Mouse (Mus musculus) stomach, embryonic 16.5 days (tissue): ENCODE measurements around the gene Wbp2. TPM values are rescaled to one million over a fixed set of nuclear protein-coding genes. Genes with fewer than 3 reads are reported as not detected.

Experiments used
- ATAC-seq: fragments of 200-750 bp; cut with Nextera tagmentation; 2 replicates; pipeline ENCODE4 v1.8.0; 2017; ENCODE audit warnings: moderate number of reproducible peaks, moderate TSS enrichment; ENCODE audit not compliant: insufficient read depth, low FRiP score
- H3K27ac ChIP-seq: fragments of 300-500 bp; sonication (generic); 2 replicates; pipeline ENCODE4 v1.5.1; 2014; ENCODE audit warnings: low read length
- H3K27me3 ChIP-seq: fragments of 300-500 bp; sonication (generic); 2 replicates; pipeline ENCODE4 v1.6.1; 2014; ENCODE audit warnings: low read length, control low read depth, mixed read lengths; ENCODE audit not compliant: control insufficient read depth, insufficient read depth
- H3K36me3 ChIP-seq: fragments of 300-500 bp; sonication (generic); 2 replicates; pipeline ENCODE4 v1.6.1; 2014; ENCODE audit warnings: low read length; ENCODE audit not compliant: control insufficient read depth, insufficient read depth
- H3K4me1 ChIP-seq: fragments of 300-500 bp; sonication (generic); 2 replicates; pipeline ENCODE4 v1.6.1; 2014; ENCODE audit warnings: low read length, control low read depth, mixed read lengths; ENCODE audit not compliant: control insufficient read depth, insufficient read depth
- H3K4me2 ChIP-seq: fragments of 300-500 bp; sonication (generic); 2 replicates; pipeline ENCODE4 v1.6.1; 2014; ENCODE audit warnings: low read depth, low read length, mixed read lengths
- H3K4me3 ChIP-seq: fragments of 300-500 bp; sonication (generic); replicated peaks from 2 replicates; pipeline ENCODE4 v1.5.1; 2014; ENCODE audit warnings: mild to moderate bottlenecking, low read length
- H3K9ac ChIP-seq: fragments of 300-500 bp; sonication (generic); 2 replicates; pipeline ENCODE4 v1.6.1; 2014; ENCODE audit warnings: low read length
- H3K9me3 ChIP-seq: fragments of 300-500 bp; sonication (generic); replicated peaks from 2 replicates; pipeline ENCODE4 v1.6.1; 2016; ENCODE audit warnings: low read length, control low read depth; ENCODE audit not compliant: control insufficient read depth
- WGBS: fragments of 180-500 bp; shearing (Covaris S2); extraction: QIAGEN DNeasy Blood & Tissue Kit; methylation state at CpG from one replicate; pipeline ENCODE4 v1.1.7; 2014; 5-methylcytosine and 5-hydroxymethylcytosine counted together
- polyA plus RNA-seq: library from polyadenylated mRNA; unstranded; fragments of >200 nt; fragmentation: Nextera tagmentation; extraction: Ambion mirVana; gene quantifications from 2 replicates; pipeline ENCODE4 v1.2.1, GENCODE M21; 2015

The Wbp2 gene
- polyA plus RNA-seq, 1 experiment from 2014 or later = 81.8 TPM

DNA sequence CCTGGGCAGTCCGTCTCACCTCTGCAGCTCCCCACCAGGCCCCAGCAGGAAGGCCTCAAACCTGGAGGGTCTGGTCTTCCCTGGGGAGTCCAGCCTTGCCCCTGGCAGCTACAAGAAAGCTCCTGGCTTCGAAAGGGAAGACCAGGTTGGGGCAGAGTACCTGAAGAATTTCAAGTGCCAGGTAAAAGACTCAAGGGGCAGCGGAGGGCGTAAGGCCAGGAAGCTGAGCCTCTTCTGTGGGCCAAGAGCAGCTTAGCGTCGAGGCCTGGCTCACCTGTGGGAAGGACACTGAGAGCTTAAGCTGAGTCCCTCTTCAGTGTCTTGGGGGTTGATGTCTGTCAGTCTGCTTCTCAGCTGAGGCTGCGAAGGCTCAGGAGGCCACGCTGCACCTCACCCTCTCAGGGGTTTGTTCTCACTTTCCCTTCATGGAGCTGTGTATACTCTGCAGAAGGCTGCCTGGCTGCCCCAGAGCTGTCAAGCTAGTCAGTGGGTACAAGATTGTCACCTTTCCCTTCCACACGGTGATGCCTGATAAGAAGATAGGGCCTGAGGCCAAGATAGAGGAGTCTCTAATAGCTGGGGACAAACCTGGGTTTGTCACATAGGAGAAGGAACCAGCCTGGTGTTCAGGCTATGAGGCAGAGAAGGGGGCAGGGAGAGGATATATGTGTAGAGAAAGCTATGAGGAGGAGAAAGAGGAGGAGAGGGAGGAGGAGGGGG, 33.1 kb downstream of the Wbp2 start:
- Histone ChIP-seq H3K4me1 (no peaks in the 10 kb centered on the region), H3K27ac (no peak overlapping the region), H3K27me3 (no peaks in the 10 kb centered on the region), H3K4me2 (no peak overlapping the region), H3K9me3 (no peaks in the 10 kb centered on the region), H3K4me3 (no peak overlapping the region), H3K9ac (no peak overlapping the region), H3K36me3 (peaks cover 52% of the 10 kb centered on the region)
- 91% methylated on average over 9 of the region's 9 CpGs for WGBS
- no peak for ATAC-seq

- Histone ChIP-seq H3K9me3 (no peaks in the 10 kb centered on the region), H3K27ac (no peak overlapping the region), H3K4me1 (no peaks in the 10 kb centered on the region), H3K9ac (no peak overlapping the region), H3K4me3 (no peak overlapping the region), H3K36me3 (peaks cover 54% of the 10 kb centered on the region), H3K4me2 (no peak overlapping the region), H3K27me3 (no peaks in the 10 kb centered on the region)
- WGBS = 85% methylated on average over 4 of the region's 4 CpGs
- ATAC-seq = no peak
These were observed 36.6 kb downstream of the Wbp2 start for GRCm38 (mm10) chr11:116050196-116050595.

DNA sequence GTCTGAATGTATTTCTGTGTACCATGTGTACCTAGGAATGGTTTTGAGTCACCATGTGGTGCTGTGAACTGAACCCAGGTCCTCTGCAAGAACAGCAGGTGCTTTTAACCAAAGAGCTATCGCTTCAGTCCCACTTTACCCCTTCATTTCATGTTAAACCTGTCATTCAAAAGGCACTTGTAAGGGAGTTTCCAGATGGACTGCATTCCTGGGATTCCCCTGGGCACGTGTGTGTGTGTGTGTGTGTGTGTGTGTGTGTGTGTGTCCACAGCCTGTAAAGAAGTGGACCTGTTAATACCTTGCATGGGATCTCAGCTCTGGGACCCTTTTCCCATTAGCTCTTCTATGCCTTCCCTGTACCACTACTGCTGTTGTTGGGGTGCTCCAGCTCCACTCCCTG, 37.2 kb downstream of the Wbp2 start:
- ATAC-seq = no peak
- peaks cover 54% of the 10 kb centered on the region for H3K36me3 ChIP-seq
- 72% methylated on average over 2 of the region's 2 CpGs for whole genome bisulfite sequencing

GRCm38 (mm10) chr11:116045173-116045572, 41.6 kb downstream of the Wbp2 start:
- WGBS = 95% methylated on average over 6 of the region's 6 CpGs
- H3K36me3 ChIP-seq = peaks cover 32% of the 10 kb centered on the region
- H3K27me3 ChIP-seq = no peaks in the 10 kb centered on the region
- no peaks in the 10 kb centered on the region for H3K9me3 ChIP-seq
- H3K4me1 ChIP-seq = no peaks in the 10 kb centered on the region
- no peak overlapping the region for H3K4me3 ChIP-seq
- no peak overlapping the region for H3K27ac ChIP-seq
- no peak overlapping the region for H3K4me2 ChIP-seq
- no peak for ATAC-seq
- no peak overlapping the region for H3K9ac ChIP-seq

More for the DNA sequence above, 37.2 kb downstream of the Wbp2 start:
- Histone ChIP-seq H3K27ac (no peak overlapping the region), H3K4me3 (no peak overlapping the region), H3K4me2 (no peak overlapping the region), H3K9ac (no peak overlapping the region), H3K4me1 (no peaks in the 10 kb centered on the region), H3K9me3 (no peaks in the 10 kb centered on the region), H3K27me3 (no peaks in the 10 kb centered on the region)

- H3K4me1 ChIP-seq = no peaks in the 10 kb centered on the region
- WGBS = 91% methylated on average over 1 of the region's 1 CpGs
These were observed 43.5 kb downstream of the Wbp2 start for GRCm38 (mm10) chr11:116043286-116043685.

GRCm38 (mm10) chr11:116042372-116043138, 44.2 kb downstream of the Wbp2 start:
- no peak overlapping the region for H3K4me2 ChIP-seq
- H3K4me1 ChIP-seq = no peaks in the 10 kb centered on the region
- no peak for ATAC-seq
- peaks cover 16% of the 10 kb centered on the region for H3K36me3 ChIP-seq
- H3K9ac ChIP-seq = no peak overlapping the region
- 77% methylated on average over 5 of the region's 5 CpGs for WGBS
- no peaks in the 10 kb centered on the region for H3K27me3 ChIP-seq
- no peak overlapping the region for H3K27ac ChIP-seq
- H3K4me3 ChIP-seq = no peak overlapping the region
- no peaks in the 10 kb centered on the region for H3K9me3 ChIP-seq

More at GRCm38 (mm10) chr11:116043286-116043685, 43.5 kb downstream of the Wbp2 start:
- no peak for ATAC-seq
- no peak overlapping the region for H3K9ac ChIP-seq
- H3K36me3 ChIP-seq = peaks cover 18% of the 10 kb centered on the region
- no peak overlapping the region for H3K27ac ChIP-seq
- H3K9me3 ChIP-seq = no peaks in the 10 kb centered on the region
- H3K4me2 ChIP-seq = no peak overlapping the region
- no peak overlapping the region for H3K4me3 ChIP-seq
- H3K27me3 ChIP-seq = no peaks in the 10 kb centered on the region

DNA sequence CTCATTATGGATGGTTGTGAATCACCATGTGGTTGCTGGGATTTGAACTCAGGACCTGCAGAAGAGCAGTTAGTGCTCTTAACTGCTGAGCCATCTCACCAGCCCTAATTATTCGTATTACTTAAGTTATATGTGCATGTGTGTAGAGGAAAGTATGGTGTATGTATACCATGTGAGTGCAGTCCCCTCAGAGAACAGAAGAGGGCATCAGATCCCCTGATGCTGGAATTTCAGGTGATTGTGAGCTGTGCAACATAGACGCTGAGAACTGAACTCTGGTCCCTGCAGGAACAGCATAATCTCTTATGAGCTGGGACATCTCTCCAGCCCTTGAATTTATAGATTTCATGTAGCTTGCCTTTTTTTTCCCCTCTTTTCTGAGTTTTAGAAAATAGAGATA, 45.0 kb downstream of the Wbp2 start:
- H3K9me3 ChIP-seq = no peaks in the 10 kb centered on the region
- H3K4me1 ChIP-seq = no peaks in the 10 kb centered on the region
- H3K9ac ChIP-seq = no peak overlapping the region
- no peak overlapping the region for H3K27ac ChIP-seq
- no peak for ATAC-seq
- H3K36me3 ChIP-seq = peaks cover 13% of the 10 kb centered on the region
- no peak overlapping the region for H3K4me2 ChIP-seq
- 95% methylated on average over 2 of the region's 2 CpGs for WGBS
- H3K4me3 ChIP-seq = no peak overlapping the region
- H3K27me3 ChIP-seq = no peaks in the 10 kb centered on the region

- no peak for ATAC-seq
- Histone ChIP-seq H3K36me3 (peaks cover 7% of the 10 kb centered on the region), H3K9me3 (no peaks in the 10 kb centered on the region), H3K4me3 (no peak overlapping the region), H3K4me1 (no peaks in the 10 kb centered on the region), H3K27me3 (no peaks in the 10 kb centered on the region), H3K27ac (no peak overlapping the region), H3K9ac (no peak overlapping the region), H3K4me2 (no peak overlapping the region)
- WGBS = 84% methylated on average over 6 of the region's 6 CpGs
These were observed 46.2 kb downstream of the Wbp2 start for GRCm38 (mm10) chr11:116040593-116040992.

DNA sequence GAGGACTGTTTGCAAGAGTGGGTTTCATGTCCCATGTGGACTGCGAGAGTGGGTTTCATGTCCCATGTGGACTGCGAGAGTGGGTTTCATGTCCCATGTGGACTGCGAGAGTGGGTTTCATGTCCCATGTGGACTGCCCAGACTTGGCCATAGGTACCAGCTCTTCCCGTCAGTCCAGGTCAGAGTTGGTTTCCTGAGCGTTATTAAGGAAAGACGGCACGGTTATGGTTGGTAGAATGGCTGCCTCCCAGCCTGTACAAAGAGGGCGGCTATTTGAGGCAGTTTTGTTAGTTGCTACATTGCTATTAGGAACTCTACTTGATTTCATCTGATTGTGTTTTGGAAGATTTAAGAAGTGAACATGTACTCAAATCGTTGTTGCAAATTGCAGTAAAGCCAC, 49.0 kb downstream of the Wbp2 start:
- WGBS = 94% methylated on average over 9 of the region's 9 CpGs
- H3K4me3 ChIP-seq = no peak overlapping the region
- H3K9ac ChIP-seq = no peak overlapping the region

More for the DNA sequence above, 49.0 kb downstream of the Wbp2 start:
- no peak for ATAC-seq
- Histone ChIP-seq H3K4me2 (no peak overlapping the region), H3K9me3 (no peaks in the 10 kb centered on the region), H3K27me3 (no peaks in the 10 kb centered on the region), H3K36me3 (peaks cover 7% of the 10 kb centered on the region), H3K4me1 (no peaks in the 10 kb centered on the region), H3K27ac (no peak overlapping the region)
